Mouse (Mus musculus) midbrain, embryonic 13.5 days (tissue): ENCODE results near the gene Rtl6. TPM values are rescaled to one million over a fixed set of nuclear protein-coding genes. Genes with fewer than 3 reads are reported as not detected.

Experiments
- ATAC-seq: fragments of 200-750 bp; cut with Nextera tagmentation; 2 replicates; pipeline ENCODE4 v1.8.0; 2017; ENCODE audit warnings: mild to moderate bottlenecking, moderate TSS enrichment, moderate library complexity
- H3K27ac ChIP-seq: fragments of 300-500 bp; sonication (generic); 2 replicates; pipeline ENCODE4 v1.5.1; 2015; ENCODE audit warnings: inconsistent platforms, mild to moderate bottlenecking, moderate library complexity
- H3K27me3 ChIP-seq: fragments of 300-500 bp; sonication (generic); 2 replicates; pipeline ENCODE4 v1.6.1; 2015; ENCODE audit warnings: mild to moderate bottlenecking, inconsistent platforms
- H3K36me3 ChIP-seq: fragments of 300-500 bp; sonication (generic); 2 replicates; pipeline ENCODE4 v1.6.1; 2015; ENCODE audit warnings: mild to moderate bottlenecking, inconsistent platforms
- H3K4me1 ChIP-seq: fragments of 300-500 bp; sonication (generic); replicated peaks from 2 replicates; pipeline ENCODE4 v1.6.1; 2015; ENCODE audit warnings: inconsistent platforms
- H3K4me2 ChIP-seq: fragments of 300-500 bp; sonication (generic); replicated peaks from 2 replicates; pipeline ENCODE4 v1.6.1; 2015; ENCODE audit warnings: moderate library complexity, mild to moderate bottlenecking, inconsistent platforms
- H3K4me3 ChIP-seq: fragments of 300-500 bp; sonication (generic); replicated peaks from 2 replicates; pipeline ENCODE4 v1.5.1; 2015; ENCODE audit warnings: mild to moderate bottlenecking, inconsistent platforms
- H3K9ac ChIP-seq: fragments of 300-500 bp; sonication (generic); replicated peaks from 2 replicates; pipeline ENCODE4 v1.6.1; 2015; ENCODE audit warnings: mild to moderate bottlenecking, inconsistent platforms
- H3K9me3 ChIP-seq: fragments of 300-500 bp; sonication (generic); 2 replicates; pipeline ENCODE4 v1.6.1; 2016; ENCODE audit warnings: mild to moderate bottlenecking, inconsistent platforms
- WGBS: fragments of 180-500 bp; shearing (Covaris S2); methylation state at CpG from one replicate; pipeline ENCODE4 v1.1.7; 2015; 5-methylcytosine and 5-hydroxymethylcytosine counted together
- polyA plus RNA-seq: library from polyadenylated mRNA; unstranded; fragments of >200 nt; fragmentation: Nextera tagmentation; extraction: Ambion mirVana; gene quantifications from 2 replicates; pipeline ENCODE4 v1.2.1, GENCODE M21; 2015

Gene Rtl6
- polyA plus RNA-seq, 1 experiment from 2014 or later: 62.2 TPM

DNA sequence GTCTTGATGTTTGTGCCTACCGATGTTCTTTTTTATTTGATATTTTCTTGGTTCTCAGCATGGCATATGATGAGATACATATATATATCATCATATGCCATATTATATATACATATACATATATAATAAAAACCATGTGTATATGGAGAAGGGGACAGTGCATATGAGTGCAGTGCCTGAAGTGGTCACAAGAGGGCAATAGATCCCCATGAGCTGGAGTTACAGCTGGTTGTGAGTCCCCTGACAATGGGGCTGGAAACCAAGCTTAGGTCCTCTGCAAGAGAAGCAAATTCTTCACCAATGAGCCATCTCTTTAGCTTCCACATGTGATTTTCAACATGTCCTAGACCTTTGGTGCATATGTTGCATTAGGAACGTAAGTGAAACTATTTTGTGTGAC is 21.7 kb downstream of the Rtl6 start:
- Histone ChIP-seq H3K27ac (no peak overlapping the region), H3K4me1 (peaks cover 15% of the 10 kb centered on the region), H3K36me3 (no peaks in the 10 kb centered on the region), H3K27me3 (no peaks in the 10 kb centered on the region), H3K4me2 (no peak overlapping the region), H3K4me3 (no peak overlapping the region), H3K9ac (no peak overlapping the region), H3K9me3 (peaks cover 9% of the 10 kb centered on the region; the same call in 1 of the 2 replicates)
- 90% methylated on average over 2 of the region's 2 CpGs for WGBS
- no peak for ATAC-seq

DNA sequence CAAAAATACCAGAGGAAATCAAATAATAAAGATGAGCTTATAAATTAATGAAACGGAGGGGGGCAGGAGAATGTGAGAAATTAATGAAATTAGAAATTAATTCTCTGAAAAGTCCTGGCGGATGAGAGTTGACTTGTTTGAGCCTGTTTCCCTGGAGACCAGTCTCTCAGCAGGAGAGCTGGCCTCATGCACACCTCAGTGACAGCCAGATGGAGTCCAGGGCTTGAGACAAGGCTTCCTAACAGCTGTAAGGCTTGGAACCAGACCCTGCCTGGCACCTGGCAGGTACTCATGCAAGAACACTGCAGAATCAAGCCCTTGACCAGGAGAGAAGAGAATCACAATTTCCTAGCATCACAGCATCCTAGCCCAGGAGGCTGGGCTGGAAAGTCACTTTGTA is 25.4 kb downstream of the Rtl6 start:
- Histone ChIP-seq H3K9ac (no peak overlapping the region), H3K27me3 (no peaks in the 10 kb centered on the region), H3K9me3 (peaks cover 9% of the 10 kb centered on the region; the same call in 1 of the 2 replicates), H3K36me3 (no peaks in the 10 kb centered on the region), H3K4me3 (no peak overlapping the region), H3K4me1 (peaks cover 32% of the 10 kb centered on the region), H3K4me2 (no peak overlapping the region), H3K27ac (peak overlapping the region; percentile 58; the same call in 1 of the 2 replicates)
- ATAC-seq: no peak
- 41% methylated on average over 2 of the region's 2 CpGs for WGBS

DNA sequence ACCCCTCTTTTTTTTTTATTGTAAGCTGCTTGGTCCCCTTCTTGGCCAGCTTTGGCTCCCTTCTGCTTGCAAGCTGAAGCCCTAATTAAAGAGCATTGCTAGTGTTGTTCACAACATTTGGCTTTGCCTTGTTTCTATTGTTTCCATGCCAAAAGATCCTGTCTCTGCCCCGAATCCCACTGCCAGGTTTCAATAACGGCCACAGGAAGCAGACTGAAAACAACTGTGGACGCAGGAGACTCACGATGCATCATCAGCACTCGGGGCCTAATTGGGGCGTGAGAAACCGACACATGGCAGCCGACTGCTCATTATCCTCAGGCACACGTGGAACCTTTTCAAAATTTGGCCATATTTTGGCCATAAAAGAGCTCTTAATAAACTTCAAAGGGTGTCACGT is 26.1 kb downstream of the Rtl6 start:
- 0 out of 2 replicates have a peak overlapping the region, but pooled peaks have one; percentile 25 for H3K27ac ChIP-seq
- 39% methylated on average over 10 of the region's 10 CpGs for WGBS
- ATAC-seq: no peak

DNA sequence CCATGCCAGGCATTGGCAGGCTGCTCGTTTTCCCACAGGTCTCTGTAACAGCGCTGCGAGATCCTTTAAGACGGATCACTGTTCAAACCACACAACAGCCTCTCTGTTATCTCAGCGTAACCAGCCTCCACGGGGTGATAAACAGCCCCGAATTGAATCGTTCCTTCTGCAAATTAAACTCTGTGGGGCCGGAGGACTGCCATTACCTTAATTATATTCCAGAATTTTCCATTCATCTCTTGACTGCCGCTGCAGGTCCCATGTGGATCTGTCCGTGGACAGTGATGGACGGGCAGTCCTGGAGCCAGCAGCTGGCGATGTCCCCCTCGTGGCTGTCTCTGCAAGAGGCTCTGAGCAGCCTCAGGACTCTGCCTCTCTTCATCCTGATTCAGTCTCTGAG is 30.7 kb downstream of the Rtl6 start:
- peaks cover 42% of the 10 kb centered on the region for H3K4me1 ChIP-seq
- 56% methylated on average over 14 of the region's 14 CpGs for WGBS
- H3K27me3 ChIP-seq: 0 out of 2 replicates have a peak, but pooled peaks cover 6% of the 10 kb centered on the region
- no peak overlapping the region for H3K4me3 ChIP-seq
- no peak overlapping the region for H3K27ac ChIP-seq
- no peak overlapping the region for H3K9ac ChIP-seq
- no peaks in the 10 kb centered on the region for H3K9me3 ChIP-seq
- no peaks in the 10 kb centered on the region for H3K36me3 ChIP-seq
- H3K4me2 ChIP-seq: no peak overlapping the region
- peak; percentile 53; the same call in 1 of the 2 replicates for ATAC-seq

More for the DNA sequence above, 26.1 kb downstream of the Rtl6 start:
- Histone ChIP-seq H3K36me3 (no peaks in the 10 kb centered on the region), H3K27me3 (no peaks in the 10 kb centered on the region), H3K9me3 (peaks cover 9% of the 10 kb centered on the region; the same call in 1 of the 2 replicates), H3K9ac (no peak overlapping the region), H3K4me1 (peaks cover 39% of the 10 kb centered on the region), H3K4me2 (no peak overlapping the region), H3K4me3 (no peak overlapping the region)

DNA sequence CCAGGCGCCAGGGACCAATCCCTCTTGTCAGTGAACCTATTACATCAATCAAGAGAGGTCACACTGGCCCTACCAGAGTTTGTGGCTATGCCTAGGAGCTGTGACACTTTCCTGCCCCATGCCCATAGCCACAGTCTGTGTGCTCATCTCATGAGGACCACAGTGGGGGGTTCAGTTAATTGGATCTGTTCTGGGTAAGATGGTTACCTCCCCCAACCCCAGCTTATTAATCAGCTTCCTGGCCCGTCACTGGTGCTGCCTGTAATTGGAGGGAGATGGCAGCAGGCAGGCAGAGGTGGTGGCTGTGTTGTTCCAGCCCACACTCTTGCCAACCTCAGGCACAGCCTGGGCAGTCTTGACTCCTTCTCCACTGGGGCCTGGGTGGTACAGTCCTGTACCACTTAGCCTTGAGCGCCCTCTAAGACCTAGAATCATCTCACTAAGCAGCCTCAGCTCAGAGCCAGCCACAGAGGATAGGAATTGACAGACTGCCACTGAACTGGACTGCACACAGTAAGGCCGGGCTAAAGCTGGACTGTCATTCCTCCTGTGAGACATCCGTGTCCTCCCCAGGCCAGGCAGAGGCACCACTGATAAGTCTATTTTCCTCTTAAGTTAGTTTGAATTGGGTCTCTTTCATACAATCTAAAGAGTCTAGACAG is 32.3 kb downstream of the Rtl6 start:
- H3K9ac ChIP-seq: no peak overlapping the region
- H3K4me1 ChIP-seq: peaks cover 40% of the 10 kb centered on the region
- no peaks in the 10 kb centered on the region for H3K36me3 ChIP-seq
- H3K27me3 ChIP-seq: 0 out of 2 replicates have a peak, but pooled peaks cover 6% of the 10 kb centered on the region
- 0 out of 2 replicates have a peak, but pooled peaks have one; percentile 29 for ATAC-seq
- H3K4me2 ChIP-seq: no peak overlapping the region
- H3K9me3 ChIP-seq: no peaks in the 10 kb centered on the region
- 62% methylated on average over 5 of the region's 5 CpGs for WGBS
- no peak overlapping the region for H3K27ac ChIP-seq
- no peak overlapping the region for H3K4me3 ChIP-seq

DNA sequence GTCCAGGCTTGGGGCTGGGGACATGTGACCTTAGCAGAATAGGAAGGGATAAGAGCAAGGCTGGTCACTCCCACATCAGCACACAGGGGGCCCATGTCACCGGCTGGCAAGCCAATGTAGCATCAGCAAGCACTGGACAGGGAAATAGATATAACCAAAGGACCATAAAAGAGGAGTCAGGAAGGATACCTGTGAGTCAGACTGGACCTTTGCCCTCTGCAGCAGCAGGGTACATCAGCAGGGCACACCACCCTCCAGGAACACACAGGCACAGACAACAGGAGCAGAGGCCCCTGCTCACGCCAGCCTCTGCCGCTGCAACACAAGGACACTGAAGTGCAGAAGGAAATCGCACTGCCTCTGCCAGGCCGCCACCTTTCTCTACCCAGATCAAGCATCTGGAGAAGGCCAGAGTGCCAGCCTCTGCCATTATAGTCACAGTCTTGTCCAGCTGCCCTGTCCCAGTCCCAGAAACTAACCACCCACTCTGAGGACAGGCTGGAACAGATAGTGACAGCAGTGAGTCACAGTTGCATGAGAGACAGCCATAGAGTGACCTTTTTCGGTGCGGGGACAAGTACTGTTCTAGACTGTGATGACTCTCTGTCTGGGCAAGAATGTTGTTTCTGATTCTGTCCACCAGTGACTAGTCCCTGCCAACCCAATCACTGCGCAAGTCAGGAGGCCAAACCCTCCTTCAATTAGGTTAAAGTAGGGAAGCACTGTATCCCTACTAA is 34.5 kb downstream of the Rtl6 start:
- Histone ChIP-seq H3K4me3 (no peak overlapping the region), H3K4me2 (no peak overlapping the region), H3K9ac (no peak overlapping the region), H3K9me3 (no peaks in the 10 kb centered on the region), H3K4me1 (peaks cover 38% of the 10 kb centered on the region), H3K27ac (no peak overlapping the region), H3K36me3 (no peaks in the 10 kb centered on the region), H3K27me3 (0 out of 2 replicates have a peak, but pooled peaks cover 6% of the 10 kb centered on the region)
- WGBS: 87% methylated on average over 8 of the region's 8 CpGs
- ATAC-seq: no peak

DNA sequence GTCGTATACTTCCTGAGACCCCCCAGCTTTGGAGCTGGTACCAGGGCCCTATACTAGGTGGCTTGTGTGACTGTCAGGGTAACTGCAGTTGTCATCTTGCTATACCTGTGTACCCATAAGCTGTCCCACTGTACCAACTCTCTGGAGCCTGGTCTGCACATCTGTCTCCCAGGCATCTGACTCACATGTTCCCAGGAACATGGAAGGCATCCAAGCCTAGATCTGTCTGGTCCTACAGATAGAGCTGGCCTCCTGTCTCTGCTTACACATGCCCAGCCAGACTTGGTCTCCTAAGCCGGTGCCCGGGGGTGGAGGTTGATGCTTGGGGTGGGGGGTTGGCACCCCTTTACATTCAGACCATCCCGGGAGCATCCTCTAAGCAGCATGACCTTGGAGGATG is 36.1 kb downstream of the Rtl6 start:
- Histone ChIP-seq H3K9me3 (no peaks in the 10 kb centered on the region), H3K36me3 (no peaks in the 10 kb centered on the region), H3K27me3 (0 out of 2 replicates have a peak, but pooled peaks cover 6% of the 10 kb centered on the region), H3K9ac (no peak overlapping the region), H3K4me3 (no peak overlapping the region), H3K4me2 (no peak overlapping the region), H3K4me1 (peaks cover 23% of the 10 kb centered on the region), H3K27ac (no peak overlapping the region)
- ATAC-seq: no peak
- 70% methylated on average over 4 of the region's 4 CpGs for WGBS

DNA sequence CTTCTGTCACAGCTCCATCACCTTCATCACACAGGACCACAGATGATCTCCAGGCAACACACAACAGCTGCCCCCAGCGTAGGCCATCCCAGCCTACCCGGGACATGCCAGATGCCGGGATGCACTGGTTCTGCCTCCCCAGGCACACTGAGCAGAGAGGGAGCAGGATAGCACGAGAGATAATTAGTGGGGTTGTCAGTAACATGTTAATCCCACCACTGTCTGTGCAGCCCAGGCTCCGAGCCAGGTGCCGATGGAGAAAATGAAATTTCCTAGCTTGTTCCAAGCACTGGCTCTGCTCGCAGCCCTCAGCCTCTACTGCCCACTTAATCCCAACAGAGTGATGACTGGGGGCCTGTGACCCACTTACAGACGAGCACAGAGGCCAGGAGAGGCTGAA is 39.1 kb downstream of the Rtl6 start:
- Histone ChIP-seq H3K27ac (no peak overlapping the region), H3K4me1 (peaks cover 24% of the 10 kb centered on the region), H3K9ac (no peak overlapping the region), H3K4me2 (no peak overlapping the region), H3K27me3 (0 out of 2 replicates have a peak, but pooled peaks cover 6% of the 10 kb centered on the region), H3K4me3 (no peak overlapping the region), H3K9me3 (no peaks in the 10 kb centered on the region), H3K36me3 (no peaks in the 10 kb centered on the region)
- ATAC-seq: peak; percentile 62; the same call in 1 of the 2 replicates
- 41% methylated on average over 8 of the region's 8 CpGs for WGBS

DNA sequence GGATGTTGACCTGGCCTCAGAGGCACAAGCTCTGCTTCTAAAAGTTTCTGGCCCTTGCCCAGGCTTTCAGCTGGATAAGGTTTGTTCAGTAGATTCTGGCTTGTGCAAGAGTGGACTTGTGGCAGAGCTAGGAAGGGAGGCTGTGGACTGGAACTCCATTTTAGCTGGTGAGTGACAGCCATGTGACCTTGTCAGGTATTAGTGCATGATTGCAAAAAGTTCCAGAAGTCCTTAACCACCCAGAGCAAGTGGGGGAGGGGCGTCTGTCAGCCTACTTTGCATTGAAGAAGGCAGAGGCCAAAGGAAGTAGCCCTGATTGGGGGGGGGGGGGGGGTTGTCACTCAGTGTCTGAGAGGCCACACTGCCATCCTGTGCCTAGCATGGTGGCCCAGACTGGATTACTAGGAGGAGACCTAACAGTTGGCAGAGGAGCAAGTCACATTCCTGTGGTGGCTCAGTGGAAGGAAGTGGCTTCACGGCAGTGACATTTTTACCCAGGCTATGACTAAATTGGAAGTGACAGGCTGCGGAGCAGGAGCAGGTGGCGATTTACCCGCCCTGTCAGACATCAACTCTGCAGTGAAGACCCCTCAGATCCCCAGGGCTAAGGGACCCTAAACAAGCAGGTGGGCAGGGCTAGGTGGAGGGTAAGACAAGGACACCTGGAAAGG is 44.9 kb downstream of the Rtl6 start:
- H3K36me3 ChIP-seq: no peaks in the 10 kb centered on the region
- WGBS: 44% methylated on average over 4 of the region's 5 CpGs
- no peak overlapping the region for H3K4me2 ChIP-seq

DNA sequence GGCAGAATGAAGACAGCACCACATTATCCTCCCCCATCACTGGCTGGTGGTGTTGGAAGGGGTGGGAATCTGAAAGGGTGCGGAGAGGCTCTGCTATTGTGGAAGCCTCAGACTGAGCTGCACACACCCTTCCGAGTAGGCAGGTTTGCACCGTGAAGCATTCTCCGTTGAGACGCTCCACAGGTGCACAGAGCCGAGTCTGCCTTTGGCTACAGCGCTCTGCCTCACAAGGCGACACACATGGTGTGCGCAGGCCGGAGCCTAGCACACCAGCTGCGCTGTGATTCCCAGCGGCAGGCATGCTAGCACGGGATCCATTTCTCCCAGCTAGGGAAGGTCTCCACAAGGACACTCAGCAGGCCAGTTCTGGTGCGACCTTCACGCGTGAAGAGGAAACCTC is 47.6 kb downstream of the Rtl6 start:
- Histone ChIP-seq H3K36me3 (no peaks in the 10 kb centered on the region), H3K4me2 (no peak overlapping the region), H3K27me3 (0 out of 2 replicates have a peak, but pooled peaks cover 6% of the 10 kb centered on the region), H3K4me3 (no peak overlapping the region), H3K4me1 (peaks cover 35% of the 10 kb centered on the region), H3K27ac (no peak overlapping the region), H3K9me3 (no peaks in the 10 kb centered on the region), H3K9ac (no peak overlapping the region)
- peak; percentile 38; the same call in 1 of the 2 replicates for ATAC-seq
- 65% methylated on average over 16 of the region's 16 CpGs for WGBS

More for the DNA sequence above, 44.9 kb downstream of the Rtl6 start:
- Histone ChIP-seq H3K27ac (no peak overlapping the region), H3K4me1 (peaks cover 41% of the 10 kb centered on the region), H3K9ac (no peak overlapping the region), H3K27me3 (0 out of 2 replicates have a peak, but pooled peaks cover 6% of the 10 kb centered on the region), H3K9me3 (no peaks in the 10 kb centered on the region), H3K4me3 (no peak overlapping the region)
- ATAC-seq: no peak

DNA sequence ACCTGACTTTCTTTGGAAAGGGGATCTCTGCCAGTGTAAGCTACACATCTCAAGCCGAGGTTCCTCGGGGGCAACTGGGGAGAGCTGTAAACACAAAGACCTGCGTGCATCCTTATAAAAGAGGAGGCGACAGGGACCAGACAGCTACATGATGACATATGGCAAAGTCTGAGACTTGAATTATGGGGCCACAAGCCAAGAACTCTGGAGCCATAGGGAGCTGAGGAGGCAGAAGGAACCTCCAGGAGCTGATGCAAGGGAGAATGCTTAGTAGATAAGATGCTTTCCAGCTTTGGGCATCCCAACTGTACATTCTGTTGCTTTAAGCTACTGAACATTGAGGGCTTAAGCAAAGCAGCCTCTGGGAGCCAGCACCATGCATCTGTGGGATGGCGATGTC is 48.5 kb downstream of the Rtl6 start:
- Histone ChIP-seq H3K36me3 (no peaks in the 10 kb centered on the region), H3K4me2 (no peak overlapping the region), H3K27ac (no peak overlapping the region), H3K4me3 (no peak overlapping the region), H3K9ac (no peak overlapping the region), H3K27me3 (0 out of 2 replicates have a peak, but pooled peaks cover 6% of the 10 kb centered on the region), H3K9me3 (no peaks in the 10 kb centered on the region), H3K4me1 (peaks cover 39% of the 10 kb centered on the region)
- 76% methylated on average over 5 of the region's 5 CpGs for WGBS
- no peak for ATAC-seq

DNA sequence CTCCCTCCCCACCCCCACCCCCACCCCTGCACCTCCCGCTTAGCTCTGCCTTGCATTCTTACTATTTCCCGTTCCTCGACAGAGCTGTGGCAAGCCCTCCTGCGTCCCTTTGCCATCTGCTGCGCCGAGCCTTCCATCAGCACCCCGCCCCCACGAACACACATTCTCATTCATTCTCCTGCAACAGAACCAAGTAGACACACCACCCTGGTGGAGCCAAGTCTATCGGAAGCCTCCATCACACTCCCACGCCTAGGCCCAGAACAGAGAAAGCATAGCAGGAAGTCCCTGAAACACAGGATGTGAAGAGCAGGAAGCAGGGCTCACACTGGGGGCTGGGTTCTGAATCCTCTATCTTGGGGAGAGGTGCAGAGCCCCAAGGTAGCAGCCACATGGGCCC is 51.6 kb downstream of the Rtl6 start:
- no peak overlapping the region for H3K9ac ChIP-seq
- H3K36me3 ChIP-seq: no peaks in the 10 kb centered on the region
- no peak overlapping the region for H3K4me3 ChIP-seq
- no peak overlapping the region for H3K27ac ChIP-seq
- no peaks in the 10 kb centered on the region for H3K9me3 ChIP-seq
- no peak for ATAC-seq
- no peak overlapping the region for H3K4me2 ChIP-seq
- 0 out of 2 replicates have a peak, but pooled peaks cover 6% of the 10 kb centered on the region for H3K27me3 ChIP-seq
- H3K4me1 ChIP-seq: peaks cover 32% of the 10 kb centered on the region
- 87% methylated on average over 10 of the region's 10 CpGs for WGBS
